In the genomic region with DNA sequence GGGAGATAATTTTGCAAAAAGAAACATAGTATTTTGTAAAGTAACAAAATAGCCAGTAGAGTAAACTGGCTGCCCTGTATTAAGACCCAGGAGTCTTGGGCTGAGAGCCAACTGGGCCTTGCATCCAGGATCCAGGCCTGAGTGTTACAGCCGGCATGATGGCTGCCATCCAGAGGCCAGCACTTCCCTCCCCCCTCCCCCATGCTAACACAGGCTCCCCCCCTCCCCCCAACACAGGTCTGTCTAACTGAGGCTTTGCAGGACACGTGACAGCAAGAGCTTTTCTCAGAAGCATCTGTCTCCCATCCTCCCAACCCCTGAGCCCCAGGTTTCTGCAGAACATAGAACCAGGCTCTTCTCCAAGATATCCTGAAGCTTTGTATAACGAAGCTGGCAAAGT, we compare ENCODE assay signal across 7 mouse cellular contexts. TPM values are rescaled to one million over a fixed set of nuclear protein-coding genes. Genes with fewer than 3 reads are reported as not detected.
DNase-seq lines count a peak whose midpoint lies in the region; ATAC-seq lines count a peak whose summit lies in the region.

No protein-coding gene starts in this region.

- H3K27ac ChIP-seq in embryonic facial prominence, embryonic 13.5 days: no peak overlapping the region
- H3K27ac ChIP-seq in midbrain, embryonic 12.5 days (replicated peaks): no peak overlapping the region

- peak; percentile 72 for DNase-seq in ES-CJ7 (ENCODE audit: low read depth, low spot score)
- DNase-seq in ZHBTc4 (ENCODE audit: low read depth, low spot score): peak; percentile 76
- DNase-seq in heart, postnatal 10 days: peak; percentile 75 to 78
- DNase-seq in kidney, postnatal 4 days: peak; percentile 65 to 76
- no peak for DNase-seq in spleen, postnatal 36 days (ENCODE audit: low spot score in 2 of 2)

- WGBS in embryonic facial prominence, embryonic 13.5 days: 14% methylated on average over 3 of the region's 3 CpGs
- 22% methylated on average over 3 of the region's 3 CpGs for WGBS in midbrain, embryonic 12.5 days

- intact Hi-C loops in heart, postnatal 10 days (cut with DNase I): loop anchor here (2.0 to 10.0 kb wide), 2 partner anchors 44 to 514 kb away; partner anchors contain the start of genes Hsf2bp, Pknox1 and Rrp1b

- peaks cover 23% of the 10 kb centered on the region for H3K4me1 ChIP-seq in embryonic facial prominence, embryonic 13.5 days
- peaks cover 17% of the 10 kb centered on the region for H3K4me1 ChIP-seq in midbrain, embryonic 12.5 days

- H3K9ac ChIP-seq in embryonic facial prominence, embryonic 13.5 days: peak overlapping the region; percentile 84
- peak overlapping the region; percentile 72 for H3K9ac ChIP-seq in midbrain, embryonic 12.5 days (replicated peaks)

- H3K9me3 ChIP-seq in embryonic facial prominence, embryonic 13.5 days: no peaks in the 10 kb centered on the region
- no peaks in the 10 kb centered on the region for H3K9me3 ChIP-seq in midbrain, embryonic 12.5 days

- H3K27me3 ChIP-seq in embryonic facial prominence, embryonic 13.5 days: no peaks in the 10 kb centered on the region
- no peaks in the 10 kb centered on the region for H3K27me3 ChIP-seq in midbrain, embryonic 12.5 days

- H3K4me3 ChIP-seq in embryonic facial prominence, embryonic 13.5 days: peak overlapping the region; percentile 84
- H3K4me3 ChIP-seq in midbrain, embryonic 12.5 days: peak overlapping the region; percentile 81

- peaks cover 19% of the 10 kb centered on the region for H3K36me3 ChIP-seq in embryonic facial prominence, embryonic 13.5 days
- H3K36me3 ChIP-seq in midbrain, embryonic 12.5 days: peaks cover 13% of the 10 kb centered on the region

- peak overlapping the region; percentile 73 for H3K4me2 ChIP-seq in embryonic facial prominence, embryonic 13.5 days
- H3K4me2 ChIP-seq in midbrain, embryonic 12.5 days (replicated peaks): peak overlapping the region; percentile 84

- ATAC-seq in embryonic facial prominence, embryonic 13.5 days (ENCODE audit: insufficient number of reproducible peaks, insufficient read depth, low FRiP score, low TSS enrichment, low read depth): no peak
- ATAC-seq in midbrain, embryonic 12.5 days (ENCODE audit: low FRiP score, low read depth): no peak

RNA-seq across cellular contexts. Expression of gene Ndufv3, which starts 1.0 kb away (rescaled TPM):
- polyA plus RNA-seq in embryonic facial prominence, embryonic 13.5 days (2015; fragmentation: Nextera tagmentation; extraction: Ambion mirVana): 237 and 238 TPM in 2 replicates
- 1,000 to 10,000 TPM; 1,163 to 1,168 TPM for total RNA-seq in heart, postnatal 10 days (2021)
- 257 and 265 TPM in 2 replicates for polyA plus RNA-seq in midbrain, embryonic 12.5 days (2016; fragmentation: Nextera tagmentation; extraction: Ambion mirVana)

RNA-seq across cellular contexts. Expression of gene Wdr4, which starts 1.1 kb away (rescaled TPM):
- polyA plus RNA-seq in embryonic facial prominence, embryonic 13.5 days (2015; fragmentation: Nextera tagmentation; extraction: Ambion mirVana): 35.7 and 39.0 TPM in 2 replicates
- total RNA-seq in heart, postnatal 10 days (2021): 10 to 100 TPM; 11.8 to 11.9 TPM
- polyA plus RNA-seq in midbrain, embryonic 12.5 days (2016; fragmentation: Nextera tagmentation; extraction: Ambion mirVana): 42.2 and 43.7 TPM in 2 replicates

RNA-seq across cellular contexts. Expression of gene Pknox1, which starts 43.6 kb away (rescaled TPM):
- polyA plus RNA-seq in embryonic facial prominence, embryonic 13.5 days (2015; fragmentation: Nextera tagmentation; extraction: Ambion mirVana): 26.5 and 27.8 TPM in 2 replicates
- total RNA-seq in heart, postnatal 10 days (2021): 10 to 100 TPM; 13.5 to 16.2 TPM
- 25.2 and 25.7 TPM in 2 replicates for polyA plus RNA-seq in midbrain, embryonic 12.5 days (2016; fragmentation: Nextera tagmentation; extraction: Ambion mirVana)

Comparison
In these comparisons a context has a peak if more than half of its experiments do, and no peak if none do; other contexts are left out.
1. DNase-seq: peak in ES-CJ7 (single experiment), ZHBTc4 (single experiment), heart, postnatal 10 days (2 of 2) and kidney, postnatal 4 days (2 of 2); none in spleen, postnatal 36 days (0 of 2).